Mouse (Mus musculus) lung, adult 2 months (tissue): ENCODE data around the gene Tmem9.

Source experiments
- CTCF ChIP-seq: fragments of 200-500 bp; IDR thresholded peaks from 2 replicates; pipeline ENCODE4 v1.5.1; 2011; ENCODE audit warnings: mild to moderate bottlenecking, low read length, control low read depth; ENCODE audit not compliant: insufficient read depth
- POLR2A ChIP-seq: fragments of 200-500 bp; IDR thresholded peaks from 2 replicates; pipeline ENCODE4 v1.6.1; 2011; ENCODE audit warnings: low read depth, mild to moderate bottlenecking, control low read depth, low read length, borderline replicate concordance; ENCODE audit errors: extremely low read depth

GRCm38 (mm10) chr1:135958483-135958882, 49.5 kb upstream of the Tmem9 start:
- TF ChIP-seq CTCF (peak; percentile 23; the same call in 1 of the 2 replicates), POLR2A (no peak)
